Mouse (Mus musculus) liver, postnatal 0 days (tissue): ENCODE measurements at regions not wholly inside any gene's neighbourhood (a gene's known extent, or its start where the extent isn't known, plus 50 kb on each side); places are given as distances from the start of the nearest gene placed in this dataset.

Source experiments
- CTCF ChIP-seq: sonication (generic); IDR thresholded peaks from 2 replicates; pipeline ENCODE4 v1.5.1; 2016; ENCODE audit warnings: antibody characterized with exemption, low read depth
- EP300 ChIP-seq: IDR thresholded peaks from 2 replicates; pipeline ENCODE4 v1.6.1; 2016; ENCODE audit warnings: antibody characterized with exemption, low read depth, mild to moderate bottlenecking

- TF ChIP-seq CTCF = no peak
- TF ChIP-seq EP300 = no peak
Observed at GRCm38 (mm10) chr2:27621741-27622140, 54.5 kb upstream of the Rxra start.
